Mouse (Mus musculus) megakaryocyte, embryonic 14.5 days (primary cell): Measurements from ENCODE around the gene Lsm14b.

Source experiments
- FLI1 ChIP-seq: IDR thresholded peaks from 2 replicates; pipeline ENCODE4 v1.6.1; 2012; ENCODE audit warnings: low read length, inconsistent platforms, mixed read lengths
- GATA1 ChIP-seq: IDR thresholded peaks from 3 replicates; pipeline ENCODE4 v1.6.1; 2012; ENCODE audit warnings: mixed read lengths, low read length, inconsistent platforms, borderline replicate concordance

GRCm38 (mm10) chr2:180020091-180020661, 4.6 kb upstream of the Lsm14b start:
- TF ChIP-seq FLI1: no peak
- TF ChIP-seq GATA1: no peak
